Mouse (Mus musculus): ENCODE measurements around the gene Gsto1. TPM values are rescaled to one million over a fixed set of nuclear protein-coding genes. Genes with fewer than 3 reads are reported as not detected.
A peak's percentile ranks its signal among the peaks of the same experiment; 100 is the strongest.
"Not testable (repeated sequence)": the region's sequence is repeated elsewhere in the genome, so short reads cannot be mapped to it uniquely, and the experiment has no call there.

The Gsto1 gene
- polyA plus RNA-seq, 1 experiment = 30.4 TPM

GRCm38 (mm10) chr19:47836701-47837526 lies 17.9 kb upstream of the Gsto1 start:
- H3K4me1 ChIP-seq (replicated peaks; ENCODE audit: control insufficient read depth, insufficient read depth, low read length) = peaks cover 5% of the 10 kb centered on the region
- TF ChIP-seq POLR2A (IDR thresholded peaks at IDR 0.05; ENCODE audit: control insufficient read depth, extremely low read depth, insufficient read depth, low read length, poor library complexity) (no peak), CTCF (IDR thresholded peaks at IDR 0.05; ENCODE audit: borderline replicate concordance, control insufficient read depth, extremely low read depth, insufficient read depth, low read length, poor library complexity) (peak; percentile 70; the same call in 1 of the 2 replicates)
- DNase-seq = peak; percentile 69
- peak overlapping the region; percentile 21 for H3K4me3 ChIP-seq (ENCODE audit: control insufficient read depth, insufficient read depth, low read length)
- H3K27ac ChIP-seq (ENCODE audit: control insufficient read depth, insufficient read depth, low read length) = no peak overlapping the region
- 9% methylated on average over 49 of the region's 49 CpGs for WGBS
- H3K27me3 ChIP-seq (ENCODE audit: control insufficient read depth, insufficient read depth, low read length) = no peaks in the 10 kb centered on the region
- H3K36me3 ChIP-seq (ENCODE audit: control insufficient read depth, insufficient read depth, low read length) = no peaks in the 10 kb centered on the region

GRCm38 (mm10) chr19:47837527-47837901 lies 17.3 kb upstream of the Gsto1 start:
- TF ChIP-seq POLR2A (IDR thresholded peaks at IDR 0.05; ENCODE audit: control insufficient read depth, extremely low read depth, insufficient read depth, low read length, poor library complexity) = no peak
- TF ChIP-seq CTCF (IDR thresholded peaks at IDR 0.05; ENCODE audit: borderline replicate concordance, control insufficient read depth, extremely low read depth, insufficient read depth, low read length, poor library complexity) = no peak
- no peak for DNase-seq
- no peak overlapping the region for H3K27ac ChIP-seq (ENCODE audit: control insufficient read depth, insufficient read depth, low read length)
- H3K36me3 ChIP-seq (ENCODE audit: control insufficient read depth, insufficient read depth, low read length) = no peaks in the 10 kb centered on the region
- H3K4me1 ChIP-seq (replicated peaks; ENCODE audit: control insufficient read depth, insufficient read depth, low read length) = peaks cover 5% of the 10 kb centered on the region
- no peaks in the 10 kb centered on the region for H3K27me3 ChIP-seq (ENCODE audit: control insufficient read depth, insufficient read depth, low read length)
- WGBS = 4% methylated on average over 6 of the region's 6 CpGs
- 0 out of 2 replicates have a peak overlapping the region, but pooled peaks have one; percentile 21 for H3K4me3 ChIP-seq (ENCODE audit: control insufficient read depth, insufficient read depth, low read length)

DNA sequence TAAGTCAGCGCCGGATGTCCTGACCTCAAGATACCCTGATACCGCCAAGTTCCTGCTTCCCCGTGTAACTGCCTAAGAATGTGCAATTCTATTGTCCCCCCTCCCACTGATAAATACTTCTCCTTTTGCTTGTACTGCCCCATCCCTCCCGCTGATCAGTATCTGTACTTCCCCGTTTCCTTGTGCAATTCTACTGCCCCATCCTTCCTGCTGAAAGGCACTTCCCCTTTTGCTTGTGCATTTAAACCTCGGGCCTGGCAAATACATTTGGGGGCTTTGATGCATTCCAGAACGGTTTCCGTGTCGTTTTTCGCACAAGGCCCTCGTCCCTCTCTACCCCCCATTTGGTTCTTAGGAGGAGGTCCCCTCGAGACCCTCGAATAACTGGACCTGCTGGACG lies 13.5 kb upstream of the Gsto1 start:
- H3K4me1 ChIP-seq (replicated peaks; ENCODE audit: control insufficient read depth, insufficient read depth, low read length); H3K27me3 ChIP-seq (ENCODE audit: control insufficient read depth, insufficient read depth, low read length); H3K4me3 ChIP-seq (ENCODE audit: control insufficient read depth, insufficient read depth, low read length); DNase-seq; H3K36me3 ChIP-seq (ENCODE audit: control insufficient read depth, insufficient read depth, low read length); H3K27ac ChIP-seq (ENCODE audit: control insufficient read depth, insufficient read depth, low read length): not testable (repeated sequence)
- WGBS = 65% methylated on average over 15 of the region's 15 CpGs

- peaks cover 3% of the 10 kb centered on the region for H3K4me1 ChIP-seq (replicated peaks; ENCODE audit: control insufficient read depth, insufficient read depth, low read length)
- TF ChIP-seq POLR2A (IDR thresholded peaks at IDR 0.05; ENCODE audit: control insufficient read depth, extremely low read depth, insufficient read depth, low read length, poor library complexity) (no peak), CTCF (IDR thresholded peaks at IDR 0.05; ENCODE audit: borderline replicate concordance, control insufficient read depth, extremely low read depth, insufficient read depth, low read length, poor library complexity) (no peak)
- no peak overlapping the region for H3K4me3 ChIP-seq (ENCODE audit: control insufficient read depth, insufficient read depth, low read length)
- H3K36me3 ChIP-seq (ENCODE audit: control insufficient read depth, insufficient read depth, low read length) = no peaks in the 10 kb centered on the region
- DNase-seq = no peak
- no peaks in the 10 kb centered on the region for H3K27me3 ChIP-seq (ENCODE audit: control insufficient read depth, insufficient read depth, low read length)
- H3K27ac ChIP-seq (ENCODE audit: control insufficient read depth, insufficient read depth, low read length) = no peak overlapping the region
- 98% methylated on average over 3 of the region's 3 CpGs for WGBS
Observed at GRCm38 (mm10) chr19:47849735-47850134, 5.0 kb upstream of the Gsto1 start.

- H3K36me3 ChIP-seq (ENCODE audit: control insufficient read depth, insufficient read depth, low read length); H3K4me3 ChIP-seq (ENCODE audit: control insufficient read depth, insufficient read depth, low read length); DNase-seq; H3K27ac ChIP-seq (ENCODE audit: control insufficient read depth, insufficient read depth, low read length); H3K27me3 ChIP-seq (ENCODE audit: control insufficient read depth, insufficient read depth, low read length): not testable (repeated sequence)
- 90% methylated on average over 3 of the region's 3 CpGs for WGBS
- peaks cover 11% of the 10 kb centered on the region for H3K4me1 ChIP-seq (replicated peaks; ENCODE audit: control insufficient read depth, insufficient read depth, low read length)
Observed at GRCm38 (mm10) chr19:47852131-47852530, 2.6 kb upstream of the Gsto1 start.

GRCm38 (mm10) chr19:47853053-47853452 lies 1.7 kb upstream of the Gsto1 start:
- WGBS = 92% methylated on average over 3 of the region's 3 CpGs
- TF ChIP-seq POLR2A (IDR thresholded peaks at IDR 0.05; ENCODE audit: control insufficient read depth, extremely low read depth, insufficient read depth, low read length, poor library complexity) (no peak), CTCF (IDR thresholded peaks at IDR 0.05; ENCODE audit: borderline replicate concordance, control insufficient read depth, extremely low read depth, insufficient read depth, low read length, poor library complexity) (no peak)
- peaks cover 11% of the 10 kb centered on the region for H3K4me1 ChIP-seq (replicated peaks; ENCODE audit: control insufficient read depth, insufficient read depth, low read length)

More at GRCm38 (mm10) chr19:47853053-47853452, 1.7 kb upstream of the Gsto1 start:
- H3K4me3 ChIP-seq (ENCODE audit: control insufficient read depth, insufficient read depth, low read length) = no peak overlapping the region
- no peaks in the 10 kb centered on the region for H3K27me3 ChIP-seq (ENCODE audit: control insufficient read depth, insufficient read depth, low read length)
- DNase-seq = no peak
- H3K36me3 ChIP-seq (ENCODE audit: control insufficient read depth, insufficient read depth, low read length) = no peaks in the 10 kb centered on the region
- H3K27ac ChIP-seq (ENCODE audit: control insufficient read depth, insufficient read depth, low read length) = no peak overlapping the region

All from thymus, adult 2 months (tissue).